ENCODE assay signal across 26 mouse cellular contexts in the genomic region with DNA sequence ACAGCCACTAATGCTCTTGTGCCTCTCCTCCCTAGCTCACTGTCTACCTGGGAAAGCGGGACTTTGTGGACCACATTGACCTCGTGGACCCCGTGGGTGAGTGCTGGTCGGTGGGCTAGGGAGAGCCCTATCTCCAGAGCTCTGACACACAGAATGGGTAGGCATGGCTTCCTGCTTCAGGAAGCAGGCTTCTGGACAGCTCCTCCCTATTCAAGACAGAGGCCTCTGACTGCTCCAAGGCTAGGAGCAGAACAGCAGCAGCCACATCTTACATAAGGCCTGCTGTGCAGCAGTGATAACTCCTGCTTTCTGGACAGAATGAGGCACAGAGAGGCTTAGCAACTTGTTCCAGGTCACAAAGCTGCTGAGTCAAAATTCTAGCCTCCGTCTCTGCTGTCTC. TPM values are rescaled to one million over a fixed set of nuclear protein-coding genes. Genes with fewer than 3 reads are reported as not detected.
DNase-seq lines count a peak whose midpoint lies in the region; ATAC-seq and TF ChIP-seq lines count a peak whose summit lies in the region.
"Had no signal": no experiment of that assay in that cellular context is flagged by ENCODE, and none has a peak within 500 bp of the region (broad histone marks: within the 10 kb centered on the region; RNA-seq: fewer than 3 reads in every experiment).

No protein-coding gene starts in this region.

- no peak for TF ChIP-seq EP300 in lung, postnatal 0 days (IDR thresholded peaks at IDR 0.05)
- no peak for TF ChIP-seq EP300 in stomach, postnatal 0 days (optimal IDR thresholded peaks at IDR 0.05)

- no peaks in the 10 kb centered on the region for H3K9me3 ChIP-seq in lung, postnatal 0 days (ENCODE audit: low read length)
- no peaks in the 10 kb centered on the region for H3K9me3 ChIP-seq in liver, embryonic 11.5 days (ENCODE audit: control insufficient read depth, low read length)
- no peaks in the 10 kb centered on the region for H3K9me3 ChIP-seq in stomach, postnatal 0 days (ENCODE audit: control insufficient read depth, low read length)
- H3K9me3 ChIP-seq: embryonic facial prominence, embryonic 13.5 days; forebrain, embryonic 12.5 days; heart, embryonic 15.5 days; limb, embryonic 13.5 days; lung, embryonic 15.5 days; neural tube, embryonic 15.5 days had no signal

- DNase-seq in frontal cortex, postnatal 14 days (ENCODE audit: low spot score in 2 of 2), result no peak
- DNase-seq in lung, postnatal 0 days (ENCODE audit: low spot score), result no peak
- DNase-seq in lung, postnatal 14 days, result no peak
- DNase-seq in liver, embryonic 11.5 days (ENCODE audit: low spot score), result no peak
- DNase-seq in stomach, postnatal 0 days (ENCODE audit: low spot score), result no peak
- DNase-seq in neural tube, embryonic 10.5 days (ENCODE audit: extremely low spot score, low spot score), result no peak
- DNase-seq: cerebellum, adult 11 months; cerebellum, adult 9-11 months; gastrocnemius, adult 2 months; heart, postnatal 36 days; layer of hippocampus, postnatal 36 days; thymus, adult 2 months; thymus, postnatal 4 days had no signal

- H3K4me3 ChIP-seq in lung, postnatal 0 days (ENCODE audit: low read depth, low read length), result no peak overlapping the region
- no peak overlapping the region for H3K4me3 ChIP-seq in liver, embryonic 11.5 days (ENCODE audit: low read depth, low read length)
- H3K4me3 ChIP-seq in stomach, postnatal 0 days (ENCODE audit: low read depth, low read length), result no peak overlapping the region
- H3K4me3 ChIP-seq: embryonic facial prominence, embryonic 13.5 days; erythroblast, embryonic 14.5 days; forebrain, embryonic 12.5 days; gastrocnemius, adult 2 months; heart, embryonic 15.5 days; limb, embryonic 13.5 days; lung, embryonic 15.5 days; neural tube, embryonic 15.5 days had no signal

- no peaks in the 10 kb centered on the region for H3K4me1 ChIP-seq in lung, postnatal 0 days (ENCODE audit: insufficient read depth, low read depth, low read length)
- peaks cover 29% of the 10 kb centered on the region for H3K4me1 ChIP-seq in liver, embryonic 11.5 days (replicated peaks; ENCODE audit: control insufficient read depth, insufficient read depth, low read length)
- H3K4me1 ChIP-seq in stomach, postnatal 0 days (replicated peaks; ENCODE audit: control insufficient read depth, insufficient read depth), result no peaks in the 10 kb centered on the region

- no peaks in the 10 kb centered on the region for H3K27me3 ChIP-seq in lung, postnatal 0 days (replicated peaks; ENCODE audit: insufficient read depth, low read length)
- H3K27me3 ChIP-seq in liver, embryonic 11.5 days (replicated peaks; ENCODE audit: control insufficient read depth, insufficient read depth, low read length), result no peaks in the 10 kb centered on the region
- no peaks in the 10 kb centered on the region for H3K27me3 ChIP-seq in stomach, postnatal 0 days (ENCODE audit: control insufficient read depth, insufficient read depth, low read length)
- H3K27me3 ChIP-seq: embryonic facial prominence, embryonic 13.5 days; lung, embryonic 15.5 days; neural tube, embryonic 15.5 days; Patski had no signal

- H3K27ac ChIP-seq in lung, postnatal 0 days (ENCODE audit: low read length), result 0 out of 2 replicates have a peak overlapping the region, but pooled peaks have one; percentile 26
- no peak overlapping the region for H3K27ac ChIP-seq in liver, embryonic 11.5 days (ENCODE audit: low read depth, low read length)
- H3K27ac ChIP-seq in stomach, postnatal 0 days (replicated peaks), result no peak overlapping the region
- H3K27ac ChIP-seq: embryonic facial prominence, embryonic 13.5 days; forebrain, embryonic 12.5 days; gastrocnemius, adult 2 months; heart, embryonic 15.5 days; hindbrain, postnatal 0 days; limb, embryonic 13.5 days; macrophage; neural tube, embryonic 15.5 days had no signal

- 63% methylated on average over 5 of the region's 5 CpGs for WGBS in lung, postnatal 0 days
- WGBS in liver, embryonic 11.5 days, result 56% methylated on average over 5 of the region's 5 CpGs
- 74% methylated on average over 5 of the region's 5 CpGs for WGBS in stomach, postnatal 0 days

- ATAC-seq in frontal cortex, adult (ENCODE audit: low TSS enrichment), result peak; percentile 42; the same call in 1 of the 2 replicates
- ATAC-seq in lung, postnatal 0 days, result no peak
- ATAC-seq in liver, embryonic 11.5 days (replicated peaks; ENCODE audit: low FRiP score), result peak; percentile 23; the same call in 1 of the 2 replicates
- ATAC-seq in stomach, postnatal 0 days (ENCODE audit: low FRiP score, low TSS enrichment), result no peak
- ATAC-seq: hindbrain, postnatal 0 days; intestine, embryonic 16.5 days; Patski had no signal

- peaks cover 14% of the 10 kb centered on the region for H3K36me3 ChIP-seq in lung, postnatal 0 days (ENCODE audit: insufficient read depth, low read length)
- H3K36me3 ChIP-seq in liver, embryonic 11.5 days (ENCODE audit: control insufficient read depth, insufficient read depth, low read length), result peaks cover 8% of the 10 kb centered on the region; the same call in 1 of the 2 replicates
- peaks cover 3% of the 10 kb centered on the region; the same call in 1 of the 2 replicates for H3K36me3 ChIP-seq in stomach, postnatal 0 days (ENCODE audit: control insufficient read depth, insufficient read depth, low read length)
- H3K36me3 ChIP-seq: forebrain, embryonic 12.5 days had no signal

- no peak overlapping the region for H3K4me2 ChIP-seq in lung, postnatal 0 days (replicated peaks; ENCODE audit: low read depth, low read length)
- no peak overlapping the region for H3K4me2 ChIP-seq in liver, embryonic 11.5 days
- no peak overlapping the region for H3K4me2 ChIP-seq in stomach, postnatal 0 days (replicated peaks; ENCODE audit: low read depth)
- H3K4me2 ChIP-seq: embryonic facial prominence, embryonic 13.5 days; forebrain, embryonic 12.5 days; heart, embryonic 15.5 days; limb, embryonic 13.5 days; lung, embryonic 15.5 days; midbrain, embryonic 11.5 days; neural tube, embryonic 15.5 days had no signal

- no peak for TF ChIP-seq CTCF in lung, postnatal 0 days (IDR thresholded peaks at IDR 0.05)
- TF ChIP-seq CTCF in stomach, postnatal 0 days (IDR thresholded peaks at IDR 0.05; ENCODE audit: low read depth), result no peak

- H3K9ac ChIP-seq in lung, postnatal 0 days (replicated peaks; ENCODE audit: low read depth), result no peak overlapping the region
- H3K9ac ChIP-seq in liver, embryonic 11.5 days (ENCODE audit: low read depth, low read length), result no peak overlapping the region
- no peak overlapping the region for H3K9ac ChIP-seq in stomach, postnatal 0 days (ENCODE audit: low read length)
- H3K9ac ChIP-seq: embryonic facial prominence, embryonic 13.5 days; forebrain, embryonic 12.5 days; heart, embryonic 15.5 days; limb, embryonic 13.5 days; lung, embryonic 15.5 days; neural tube, embryonic 15.5 days had no signal

RNA-seq across cellular contexts. Expression of gene Tpbgl, which starts 43.3 kb away (rescaled TPM):
- 0.58 and 0.79 TPM in 2 replicates for polyA plus RNA-seq in lung, postnatal 0 days (2015; fragmentation: Nextera tagmentation; extraction: Ambion mirVana)
- polyA plus RNA-seq in liver, embryonic 11.5 days (2014; fragmentation: Nextera tagmentation; extraction: Ambion mirVana), result 0.53 and 0.78 TPM in 2 replicates
- 1.5 and 1.7 TPM in 2 replicates for polyA plus RNA-seq in stomach, postnatal 0 days (2015; fragmentation: Nextera tagmentation; extraction: Ambion mirVana)

RNA-seq across cellular contexts. Expression of gene Arrb1, which starts 48.4 kb away (rescaled TPM):
- 21.7 and 25.7 TPM in 2 replicates for polyA plus RNA-seq in lung, postnatal 0 days (2015; fragmentation: Nextera tagmentation; extraction: Ambion mirVana)
- polyA plus RNA-seq in liver, embryonic 11.5 days (2014; fragmentation: Nextera tagmentation; extraction: Ambion mirVana), result 27.9 and 28.9 TPM in 2 replicates
- 3.6 and 4.4 TPM in 2 replicates for polyA plus RNA-seq in stomach, postnatal 0 days (2015; fragmentation: Nextera tagmentation; extraction: Ambion mirVana)

Comparison
In these comparisons a context has a peak if more than half of its experiments do, and no peak if none do; other contexts are left out.
1. ATAC-seq: peak in frontal cortex, adult (single experiment) and liver, embryonic 11.5 days (single experiment); none in lung, postnatal 0 days (single experiment) and stomach, postnatal 0 days (single experiment).